Mouse (Mus musculus): ENCODE measurements around the gene Tradd. TPM values are rescaled to one million over a fixed set of nuclear protein-coding genes. Genes with fewer than 3 reads are reported as not detected.

The Tradd gene
- polyA plus RNA-seq, 1 experiment from 2014 or later: 20.7 TPM

GRCm38 (mm10) chr8:105290554-105291314 is 26.3 kb upstream of the Tradd start:
- no peak overlapping the region for H3K27ac ChIP-seq (ENCODE audit: low read depth, low read length)
- H3K4me2 ChIP-seq (ENCODE audit: low read length): peak overlapping the region; percentile 74
- H3K9ac ChIP-seq (ENCODE audit: low read depth, low read length): peak overlapping the region; percentile 39; the same call in 1 of the 2 replicates
- peak overlapping the region; percentile 49 for H3K4me3 ChIP-seq (ENCODE audit: low read length)
- H3K9me3 ChIP-seq (ENCODE audit: control insufficient read depth, low read length): no peaks in the 10 kb centered on the region
- ATAC-seq: no peak
- H3K36me3 ChIP-seq (ENCODE audit: control insufficient read depth, insufficient read depth, low read length): no peaks in the 10 kb centered on the region
- no peaks in the 10 kb centered on the region for H3K27me3 ChIP-seq (replicated peaks; ENCODE audit: control insufficient read depth, insufficient read depth, low read length)
- WGBS: 6% methylated on average over 31 of the region's 31 CpGs
- H3K4me1 ChIP-seq (ENCODE audit: control insufficient read depth, insufficient read depth, low read depth, low read length): peaks cover 32% of the 10 kb centered on the region

- Histone ChIP-seq H3K4me3 (ENCODE audit: low read length) (peak within 1 kb of the TSS; percentile 49), H3K27me3 (replicated peaks; ENCODE audit: control insufficient read depth, insufficient read depth, low read length) (no peaks in the 10 kb centered on the region), H3K36me3 (ENCODE audit: control insufficient read depth, insufficient read depth, low read length) (0 out of 2 replicates have a peak, but pooled peaks cover 3% of the 10 kb centered on the region), H3K4me2 (ENCODE audit: low read length) (peak within 1 kb of the TSS; percentile 74), H3K9me3 (ENCODE audit: control insufficient read depth, low read length) (no peaks in the 10 kb centered on the region), H3K9ac (ENCODE audit: low read depth, low read length) (peak within 1 kb of the TSS; percentile 63), H3K27ac (ENCODE audit: low read depth, low read length) (peak within 1 kb of the TSS; percentile 88), H3K4me1 (ENCODE audit: control insufficient read depth, insufficient read depth, low read depth, low read length) (peaks cover 37% of the 10 kb centered on the region)
- WGBS: 3% methylated on average over 43 of the region's 43 CpGs
- peak; percentile 10 for ATAC-seq
These were observed 25.5 kb upstream of the Tradd start, which contains the start of gene 4931428F04Rik for GRCm38 (mm10) chr8:105289805-105290460. Gene 4931428F04Rik, minus strand, starts transcription at chr8:105289864.

- Histone ChIP-seq H3K27me3 (replicated peaks; ENCODE audit: control insufficient read depth, insufficient read depth, low read length) (no peaks in the 10 kb centered on the region), H3K27ac (ENCODE audit: low read depth, low read length) (peak overlapping the region; percentile 88), H3K4me1 (ENCODE audit: control insufficient read depth, insufficient read depth, low read depth, low read length) (peaks cover 37% of the 10 kb centered on the region), H3K9ac (ENCODE audit: low read depth, low read length) (peak overlapping the region; percentile 63), H3K9me3 (ENCODE audit: control insufficient read depth, low read length) (no peaks in the 10 kb centered on the region), H3K36me3 (ENCODE audit: control insufficient read depth, insufficient read depth, low read length) (peaks cover 3% of the 10 kb centered on the region; the same call in 1 of the 2 replicates), H3K4me3 (ENCODE audit: low read length) (peak overlapping the region; percentile 49), H3K4me2 (ENCODE audit: low read length) (peak overlapping the region; percentile 74)
- WGBS: under 1% methylated on average over 53 of the region's 53 CpGs
- peak; percentile 91 for ATAC-seq
These were observed 24.7 kb upstream of the Tradd start for GRCm38 (mm10) chr8:105288958-105289732.

GRCm38 (mm10) chr8:105288231-105288630 is 23.8 kb upstream of the Tradd start:
- ATAC-seq: no peak
- Histone ChIP-seq H3K4me3 (ENCODE audit: low read length) (peak overlapping the region; percentile 49), H3K27me3 (replicated peaks; ENCODE audit: control insufficient read depth, insufficient read depth, low read length) (no peaks in the 10 kb centered on the region), H3K9me3 (ENCODE audit: control insufficient read depth, low read length) (no peaks in the 10 kb centered on the region), H3K36me3 (ENCODE audit: control insufficient read depth, insufficient read depth, low read length) (peaks cover 3% of the 10 kb centered on the region; the same call in 1 of the 2 replicates), H3K4me2 (ENCODE audit: low read length) (peak overlapping the region; percentile 74), H3K9ac (ENCODE audit: low read depth, low read length) (peak overlapping the region; percentile 63; the same call in 1 of the 2 replicates), H3K27ac (ENCODE audit: low read depth, low read length) (no peak overlapping the region; the same call in 1 of the 2 replicates), H3K4me1 (ENCODE audit: control insufficient read depth, insufficient read depth, low read depth, low read length) (peaks cover 37% of the 10 kb centered on the region)
- WGBS: 76% methylated on average over 5 of the region's 5 CpGs

GRCm38 (mm10) chr8:105286907-105287306 is 22.5 kb upstream of the Tradd start:
- H3K27me3 ChIP-seq (replicated peaks; ENCODE audit: control insufficient read depth, insufficient read depth, low read length): no peaks in the 10 kb centered on the region
- 78% methylated on average over 4 of the region's 4 CpGs for WGBS
- H3K36me3 ChIP-seq (ENCODE audit: control insufficient read depth, insufficient read depth, low read length): peaks cover 14% of the 10 kb centered on the region; the same call in 1 of the 2 replicates
- H3K9ac ChIP-seq (ENCODE audit: low read depth, low read length): no peak overlapping the region; the same call in 1 of the 2 replicates
- H3K4me3 ChIP-seq (ENCODE audit: low read length): no peak overlapping the region
- no peak for ATAC-seq
- peaks cover 37% of the 10 kb centered on the region for H3K4me1 ChIP-seq (ENCODE audit: control insufficient read depth, insufficient read depth, low read depth, low read length)
- H3K4me2 ChIP-seq (ENCODE audit: low read length): peak overlapping the region; percentile 74
- no peaks in the 10 kb centered on the region for H3K9me3 ChIP-seq (ENCODE audit: control insufficient read depth, low read length)
- no peak overlapping the region for H3K27ac ChIP-seq (ENCODE audit: low read depth, low read length)

- 46% methylated on average over 12 of the region's 12 CpGs for WGBS
- H3K9me3 ChIP-seq (ENCODE audit: control insufficient read depth, low read length): no peaks in the 10 kb centered on the region
- H3K4me2 ChIP-seq (ENCODE audit: low read length): no peak overlapping the region
- no peak overlapping the region for H3K9ac ChIP-seq (ENCODE audit: low read depth, low read length)
- ATAC-seq: no peak
- H3K36me3 ChIP-seq (ENCODE audit: control insufficient read depth, insufficient read depth, low read length): peaks cover 17% of the 10 kb centered on the region
- no peak overlapping the region for H3K4me3 ChIP-seq (ENCODE audit: low read length)
- H3K4me1 ChIP-seq (ENCODE audit: control insufficient read depth, insufficient read depth, low read depth, low read length): peaks cover 31% of the 10 kb centered on the region
- no peaks in the 10 kb centered on the region for H3K27me3 ChIP-seq (replicated peaks; ENCODE audit: control insufficient read depth, insufficient read depth, low read length)
- no peak overlapping the region for H3K27ac ChIP-seq (ENCODE audit: low read depth, low read length)
These were observed 21.1 kb upstream of the Tradd start for GRCm38 (mm10) chr8:105285514-105285913.

GRCm38 (mm10) chr8:105283074-105283473 is 18.7 kb upstream of the Tradd start:
- Histone ChIP-seq H3K9me3 (ENCODE audit: control insufficient read depth, low read length) (no peaks in the 10 kb centered on the region), H3K36me3 (ENCODE audit: control insufficient read depth, insufficient read depth, low read length) (peaks cover 21% of the 10 kb centered on the region), H3K27me3 (replicated peaks; ENCODE audit: control insufficient read depth, insufficient read depth, low read length) (peaks cover 7% of the 10 kb centered on the region), H3K4me2 (ENCODE audit: low read length) (no peak overlapping the region), H3K4me1 (ENCODE audit: control insufficient read depth, insufficient read depth, low read depth, low read length) (peaks cover 28% of the 10 kb centered on the region), H3K9ac (ENCODE audit: low read depth, low read length) (no peak overlapping the region), H3K4me3 (ENCODE audit: low read length) (no peak overlapping the region), H3K27ac (ENCODE audit: low read depth, low read length) (no peak overlapping the region)
- no peak for ATAC-seq
- WGBS: 31% methylated on average over 23 of the region's 23 CpGs

GRCm38 (mm10) chr8:105282239-105282638 is 17.8 kb upstream of the Tradd start:
- no peak for ATAC-seq
- H3K27ac ChIP-seq (ENCODE audit: low read depth, low read length): no peak overlapping the region
- no peak overlapping the region for H3K9ac ChIP-seq (ENCODE audit: low read depth, low read length)
- H3K4me3 ChIP-seq (ENCODE audit: low read length): no peak overlapping the region
- H3K4me1 ChIP-seq (ENCODE audit: control insufficient read depth, insufficient read depth, low read depth, low read length): peaks cover 25% of the 10 kb centered on the region
- WGBS: 94% methylated on average over 4 of the region's 4 CpGs
- H3K4me2 ChIP-seq (ENCODE audit: low read length): no peak overlapping the region
- peaks cover 21% of the 10 kb centered on the region for H3K36me3 ChIP-seq (ENCODE audit: control insufficient read depth, insufficient read depth, low read length)
- H3K9me3 ChIP-seq (ENCODE audit: control insufficient read depth, low read length): no peaks in the 10 kb centered on the region
- H3K27me3 ChIP-seq (replicated peaks; ENCODE audit: control insufficient read depth, insufficient read depth, low read length): peaks cover 8% of the 10 kb centered on the region
